Mouse (Mus musculus) left cerebral cortex, adult 9 months (tissue): ENCODE measurements at regions not wholly inside any gene's neighbourhood (a gene's known extent, or its start where the extent isn't known, plus 50 kb on each side); places are given as distances from the start of the nearest gene placed in this dataset.

Source experiments
- DNase-seq, 2 experiments: peaks; one replicate each; pipeline ENCODE4 v3.0.0; 2022; ENCODE audit warnings: low spot score in 2 of 2

DNA sequence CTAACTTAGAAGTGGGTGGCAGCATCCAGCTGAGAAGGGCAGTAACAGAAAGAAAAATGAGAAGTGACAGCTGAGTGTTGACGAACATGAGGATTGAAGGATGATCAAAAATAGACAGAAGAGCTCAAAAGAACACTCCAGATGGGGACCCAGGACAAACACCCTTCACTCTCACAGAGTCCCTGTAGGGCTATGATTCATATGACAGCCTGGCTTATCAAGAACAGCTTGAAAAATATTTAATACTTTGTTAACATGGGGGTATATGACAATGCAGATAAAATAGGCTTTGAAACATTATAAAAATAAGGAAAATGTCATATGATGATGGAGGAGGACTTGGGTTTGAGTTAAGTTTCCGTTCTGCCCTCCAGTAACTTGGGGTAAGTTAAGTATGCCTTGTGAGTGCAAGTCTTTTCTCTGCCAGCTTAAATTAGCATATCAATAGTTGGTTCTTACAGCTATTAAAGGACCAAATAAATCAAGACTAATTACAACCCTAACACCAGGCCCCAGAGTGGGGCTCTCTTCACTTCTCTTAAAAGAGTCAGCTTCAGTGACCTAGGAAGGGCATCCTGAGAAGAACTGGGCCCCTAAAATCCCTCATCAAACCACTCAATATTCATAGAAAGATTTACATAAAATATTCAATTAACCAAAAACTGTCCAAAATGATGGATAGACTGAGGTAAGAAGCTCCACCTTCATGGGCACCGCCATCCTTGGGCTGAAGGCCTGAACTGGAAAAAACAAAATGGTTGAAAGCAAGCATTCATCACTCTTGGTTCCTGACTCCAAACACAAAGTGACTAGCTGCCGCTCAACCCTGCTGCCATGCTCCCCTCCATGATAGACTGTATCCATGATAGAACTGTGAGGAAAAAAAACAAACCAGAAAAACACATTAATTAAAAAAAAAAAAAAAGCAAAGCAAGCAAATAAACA, 198.6 kb upstream of the Gcfc2 start:
- DNase-seq, result no peak

- no peak for DNase-seq
These were observed 191.8 kb upstream of the Gcfc2 start for GRCm38 (mm10) chr6:81731631-81732030.

GRCm38 (mm10) chr6:81733527-81733926, 189.9 kb upstream of the Gcfc2 start:
- DNase-seq, result no peak

DNA sequence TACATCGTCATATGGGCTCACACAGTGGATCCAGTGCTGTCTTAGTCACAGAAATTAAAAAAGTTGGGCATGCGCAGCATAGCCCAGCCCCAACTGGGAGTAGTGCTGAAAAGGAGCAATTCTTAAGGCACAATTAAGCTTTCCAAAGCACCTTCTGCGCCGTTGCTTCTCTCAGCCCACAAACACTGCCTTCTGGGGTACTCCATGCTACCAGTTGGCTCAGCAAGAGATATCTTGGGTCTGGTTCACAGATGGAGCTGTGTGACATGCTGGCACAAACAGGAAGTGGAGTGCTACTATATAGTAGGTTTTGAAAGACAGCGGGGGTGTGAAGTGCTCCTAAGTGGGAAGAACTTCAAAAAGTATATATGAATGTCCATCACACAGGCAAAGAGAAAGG, 185.0 kb upstream of the Gcfc2 start:
- DNase-seq, result peak in 1 of 2 experiments; percentile 47

- no peak for DNase-seq
These were observed 173.8 kb upstream of the Gcfc2 start for GRCm38 (mm10) chr6:81749681-81750080.

GRCm38 (mm10) chr6:81751631-81752030, 171.8 kb upstream of the Gcfc2 start:
- DNase-seq, result no peak

DNA sequence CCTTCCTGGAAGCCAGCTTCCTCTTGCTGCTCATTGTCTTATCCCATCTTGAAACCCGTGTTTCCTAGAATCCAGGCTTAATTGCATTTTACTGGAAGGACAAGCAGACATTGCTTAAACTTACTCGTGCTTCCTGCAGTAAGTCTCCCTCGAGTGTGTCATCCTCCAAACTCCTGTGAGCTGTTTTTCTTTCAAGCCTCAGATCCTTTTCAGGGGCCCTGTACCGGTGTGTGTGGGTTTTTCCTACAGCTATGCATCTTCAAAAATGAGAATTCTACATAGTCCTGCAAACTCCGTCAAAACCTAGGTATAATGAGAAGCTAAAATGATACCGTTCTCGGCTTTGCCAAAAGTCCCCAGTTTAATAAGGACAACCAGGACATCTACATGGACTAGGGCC, 167.2 kb upstream of the Gcfc2 start:
- no peak for DNase-seq

- DNase-seq, result no peak
These were observed 164.6 kb upstream of the Gcfc2 start for GRCm38 (mm10) chr6:81758876-81759275.

GRCm38 (mm10) chr6:81760181-81760580, 163.3 kb upstream of the Gcfc2 start:
- DNase-seq, result peak in 1 of 2 experiments; percentile 37

DNA sequence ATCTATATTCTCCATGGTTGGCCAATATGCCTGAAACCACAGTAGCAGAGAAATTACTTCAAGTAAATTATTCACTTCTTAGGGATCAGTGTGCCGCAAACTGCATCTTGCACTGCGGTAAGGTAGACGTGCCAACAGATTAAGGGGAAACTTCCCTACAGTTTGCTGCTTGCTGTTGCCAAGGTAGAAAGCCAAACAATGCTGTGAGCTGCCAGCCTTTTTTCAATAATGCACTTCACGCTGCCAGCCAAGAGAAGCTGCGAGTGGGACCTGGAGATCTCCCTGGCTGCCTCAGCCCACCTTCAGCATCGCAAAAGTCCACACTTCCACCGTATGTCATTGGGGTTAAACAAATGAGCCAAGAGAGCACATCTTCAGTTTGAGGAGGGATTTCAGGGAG, 157.6 kb upstream of the Gcfc2 start:
- DNase-seq, result no peak

DNA sequence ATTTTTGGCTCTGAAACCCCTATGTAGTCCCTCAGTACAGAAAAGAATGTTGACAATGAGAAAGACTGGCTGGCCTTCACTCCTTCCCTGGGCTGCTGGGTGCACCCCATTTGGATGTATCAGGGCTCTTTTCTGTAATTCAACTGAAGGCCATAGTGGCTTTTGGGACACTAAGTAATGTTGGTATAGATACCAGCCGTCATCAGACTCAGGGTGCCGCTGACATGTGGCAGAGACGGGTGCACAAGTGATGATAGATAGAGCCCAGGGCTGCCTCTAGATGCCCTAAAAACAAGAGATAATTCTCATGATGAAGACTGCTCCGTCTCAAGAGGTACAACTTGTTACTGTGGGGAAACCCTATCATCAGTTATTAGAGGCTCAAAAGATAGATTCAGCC, 156.7 kb upstream of the Gcfc2 start:
- DNase-seq, result no peak

DNA sequence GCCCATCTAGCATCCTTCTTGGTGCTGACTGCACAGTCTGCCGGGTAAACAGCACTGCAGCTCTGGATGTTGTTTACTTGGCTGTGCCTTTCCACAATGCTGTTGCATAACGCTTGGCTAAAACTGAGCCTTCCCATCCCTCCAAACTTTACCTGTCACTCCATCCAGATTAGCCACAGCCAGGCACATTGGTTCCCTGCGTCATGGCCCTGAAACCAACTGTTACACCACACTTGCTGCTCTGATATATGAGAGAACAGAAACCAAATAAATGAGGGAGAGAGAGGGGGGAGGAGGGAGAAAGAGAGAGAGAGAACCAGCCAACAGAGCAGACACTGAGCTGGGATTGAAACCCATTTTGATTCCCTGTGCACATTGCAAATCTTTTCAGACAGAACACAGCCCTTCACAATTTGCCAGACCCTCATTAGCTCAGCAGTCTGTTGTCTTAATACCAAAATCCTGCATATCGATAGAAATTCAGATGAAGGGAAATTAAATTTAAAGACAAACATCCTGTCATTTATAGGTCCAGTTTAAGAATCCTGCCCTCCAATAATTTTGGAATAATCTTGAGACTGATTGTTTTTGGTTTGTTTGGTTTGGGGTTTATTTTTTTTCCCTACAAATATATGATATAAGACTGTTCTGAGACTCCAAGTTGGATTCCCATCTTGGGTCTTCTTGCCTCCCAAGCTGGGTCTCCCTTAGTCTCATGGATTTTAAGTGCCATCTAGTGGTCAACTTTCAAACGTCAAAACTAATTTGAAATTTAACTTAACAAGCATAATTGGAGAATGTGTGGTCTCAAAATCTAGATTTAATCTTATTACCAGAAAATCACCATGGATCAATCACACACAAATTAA, 154.6 kb upstream of the Gcfc2 start:
- peak in 1 of 2 experiments; percentile 32 for DNase-seq

DNA sequence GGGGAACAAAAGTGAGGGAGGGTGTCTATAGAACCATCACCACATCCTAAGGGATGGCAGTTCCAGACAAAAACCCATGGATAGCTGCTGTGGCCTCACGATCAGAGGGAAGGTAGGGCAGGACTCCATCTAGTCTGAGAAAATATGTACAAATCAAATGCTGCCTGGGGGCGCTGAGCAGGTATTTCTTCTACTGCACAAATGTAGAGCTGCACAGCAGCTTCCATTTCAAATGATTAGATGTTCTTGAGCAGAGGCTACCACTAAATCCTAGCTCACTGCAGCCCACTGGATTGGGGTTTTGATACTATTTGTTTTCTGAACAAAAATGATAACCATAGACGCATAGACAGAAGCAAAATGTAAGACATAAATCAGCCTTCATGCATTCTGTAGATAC, 153.2 kb upstream of the Gcfc2 start:
- DNase-seq, result no peak

DNA sequence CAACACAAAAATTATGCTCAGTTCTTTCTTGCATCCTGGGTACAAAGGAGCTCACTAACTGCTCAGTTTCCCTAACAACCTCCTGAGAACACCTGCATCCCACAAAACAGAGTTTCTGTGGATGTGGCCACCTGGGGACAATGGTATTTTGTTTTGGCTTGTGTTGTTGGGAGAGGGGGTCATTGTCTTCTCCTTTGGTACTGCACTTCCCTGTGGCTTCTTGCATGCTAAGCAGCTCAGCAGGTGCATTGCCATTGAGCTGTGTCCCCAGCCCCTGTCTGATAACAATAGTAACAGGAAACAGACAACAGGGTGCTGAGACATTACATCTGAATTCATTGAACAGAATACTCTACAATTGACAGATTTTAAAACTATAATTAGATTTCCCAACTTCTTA, 151.6 kb upstream of the Gcfc2 start:
- no peak for DNase-seq

DNA sequence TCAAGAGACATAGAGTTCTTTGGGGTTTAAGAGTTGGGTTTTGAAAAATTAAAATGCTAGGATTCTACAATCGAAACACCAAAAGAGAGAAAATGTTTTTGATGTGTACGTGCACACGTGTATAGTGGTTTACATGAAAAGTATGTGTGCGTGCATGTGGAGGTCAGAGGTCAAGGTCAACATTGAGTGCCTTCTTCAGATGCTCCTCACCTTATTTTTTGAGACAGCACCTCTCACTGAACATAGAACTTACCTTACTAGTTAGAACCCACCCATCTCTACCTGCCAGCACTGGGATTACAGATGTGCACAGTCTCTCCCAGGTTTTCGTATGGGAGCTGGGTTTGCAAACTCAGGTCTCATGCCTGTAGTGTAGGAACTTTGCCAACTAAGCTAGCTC, 141.3 kb upstream of the Gcfc2 start:
- DNase-seq, result no peak

DNA sequence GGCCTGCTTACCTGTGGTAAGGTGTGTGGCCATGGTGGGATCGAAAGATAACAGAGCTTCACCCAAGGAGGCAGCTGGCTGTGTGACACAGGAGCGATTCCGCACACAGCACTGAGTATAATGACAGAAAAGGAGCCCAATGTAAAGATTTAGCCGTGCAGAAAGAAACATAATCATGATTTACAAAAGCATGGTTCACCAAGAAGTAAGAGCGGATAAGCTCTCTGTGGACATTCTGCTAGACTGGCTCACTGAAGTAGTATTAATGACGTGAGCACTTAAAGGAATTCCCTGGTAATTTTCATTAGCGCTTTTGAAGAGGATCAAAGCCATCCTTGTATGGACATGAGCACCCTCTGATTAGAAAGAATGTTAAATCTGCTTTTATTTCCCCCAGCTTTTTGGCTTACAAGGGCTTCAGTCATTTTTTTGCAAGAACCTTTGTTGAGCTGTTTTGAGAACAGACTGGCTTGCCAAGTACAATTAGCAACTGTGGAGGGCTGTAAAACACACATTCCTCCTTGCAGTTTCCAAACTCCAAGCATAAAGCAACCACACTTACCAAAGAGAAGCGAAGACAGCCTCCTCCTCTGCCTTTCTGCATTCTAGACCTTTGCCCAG, 140.5 kb upstream of the Gcfc2 start:
- DNase-seq, result peak in 1 of 2 experiments; percentile 43

DNA sequence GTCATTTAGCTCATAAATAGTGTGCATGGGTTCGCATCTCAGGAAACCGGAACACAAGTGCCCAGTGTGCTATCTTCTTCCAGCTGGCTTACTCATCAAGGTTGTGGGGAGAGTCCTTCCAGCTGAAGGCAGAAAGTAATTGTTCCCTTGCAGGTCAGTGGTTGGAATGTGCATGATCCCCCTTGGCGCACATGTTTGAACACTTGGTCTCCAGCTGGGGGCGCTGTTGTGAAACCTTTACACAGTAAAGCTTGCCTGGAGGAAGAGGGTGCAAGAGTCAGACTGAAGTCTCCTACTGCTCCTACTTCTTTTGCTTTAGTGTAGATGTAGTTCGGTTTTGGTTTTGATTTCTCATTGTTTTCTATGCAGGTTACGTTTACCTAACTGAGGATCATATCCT, 128.2 kb upstream of the Gcfc2 start:
- no peak for DNase-seq

- DNase-seq, result no peak
These were observed 122.6 kb upstream of the Gcfc2 start for GRCm38 (mm10) chr6:81800822-81801221.

DNA sequence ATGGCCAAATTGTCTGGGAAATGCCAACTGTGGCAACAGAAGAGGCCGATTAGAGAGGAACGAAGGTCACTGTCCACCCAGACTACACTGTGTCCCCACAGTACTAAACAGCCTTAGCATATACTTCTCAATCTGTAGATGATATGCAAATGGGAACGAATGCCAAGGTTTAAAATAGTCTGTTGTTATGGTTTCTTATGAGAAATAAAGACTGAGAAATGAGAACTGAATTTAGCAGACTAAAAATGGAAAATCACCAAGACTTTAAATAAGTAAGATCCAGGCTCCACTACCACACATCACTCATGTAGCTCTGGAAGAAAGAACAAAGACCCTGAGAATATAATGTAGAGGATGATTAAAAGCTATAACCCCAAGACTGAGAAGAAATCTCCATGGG, 121.7 kb upstream of the Gcfc2 start:
- DNase-seq, result no peak

GRCm38 (mm10) chr6:81805942-81806341, 117.5 kb upstream of the Gcfc2 start:
- DNase-seq, result no peak

GRCm38 (mm10) chr6:81808712-81809111, 114.8 kb upstream of the Gcfc2 start:
- DNase-seq, result peak in 1 of 2 experiments; percentile 53
